ENCODE assay signal across 8 mouse cellular contexts in the genomic region with DNA sequence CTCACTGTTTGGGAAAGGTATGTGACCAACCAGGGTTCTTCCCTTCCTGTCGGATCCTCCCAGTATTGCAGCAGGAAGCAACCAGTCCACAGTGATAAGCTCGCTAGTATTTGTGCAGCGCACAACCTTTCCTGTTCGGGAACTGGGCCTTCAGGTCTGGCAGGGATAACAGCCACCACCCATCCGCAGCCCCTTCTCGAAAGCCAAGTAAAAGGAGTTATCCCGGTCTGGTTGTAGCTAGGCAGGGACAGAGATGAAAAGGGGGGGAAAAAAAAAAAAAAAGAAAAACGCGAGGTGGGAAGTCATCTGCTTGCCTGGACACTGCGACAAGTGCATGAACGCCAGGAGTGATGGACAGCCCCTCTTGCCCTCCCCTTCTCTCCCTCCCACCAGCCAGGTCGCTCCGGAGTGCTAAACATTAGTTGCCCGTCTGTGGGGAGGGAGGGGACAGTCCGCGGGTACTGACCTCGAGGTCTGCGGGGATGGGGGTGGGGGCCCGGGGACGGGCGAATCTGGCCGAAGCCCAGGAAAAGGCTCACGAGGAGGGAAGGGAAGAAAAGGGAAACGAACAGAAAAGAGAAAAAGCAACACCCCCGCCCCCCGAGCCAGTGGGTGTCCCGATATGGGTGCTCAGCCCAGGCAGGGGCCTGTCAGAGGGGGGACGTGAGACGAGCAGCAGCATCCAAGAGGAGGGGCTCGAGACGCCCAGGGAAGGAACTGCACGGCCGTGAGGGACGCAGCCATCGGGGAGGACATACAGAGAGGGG. TPM values are rescaled to one million over a fixed set of nuclear protein-coding genes. Genes with fewer than 3 reads are reported as not detected.
DNase-seq lines count a peak whose midpoint lies in the region; ATAC-seq and TF ChIP-seq lines count a peak whose summit lies in the region.

No protein-coding gene starts in this region.

- H3K27me3 ChIP-seq in forebrain, embryonic 12.5 days = no peaks in the 10 kb centered on the region
- H3K27me3 ChIP-seq in heart, embryonic 16.5 days (ENCODE audit: control insufficient read depth, insufficient read depth, low read length) = no peaks in the 10 kb centered on the region
- H3K27me3 ChIP-seq in liver, embryonic 16.5 days (ENCODE audit: control insufficient read depth, insufficient read depth, low read depth, low read length) = no peaks in the 10 kb centered on the region
- peaks cover 2% of the 10 kb centered on the region; the same call in 1 of the 2 replicates for H3K27me3 ChIP-seq in neural tube, embryonic 14.5 days (ENCODE audit: control insufficient read depth, insufficient read depth, low read length)

- H3K27ac ChIP-seq in ES-E14 (ENCODE audit: insufficient read depth, low read depth, low read length, poor library complexity, severe bottlenecking) = peak overlapping the region; percentile 74; the same call in 1 of the 2 replicates
- peak overlapping the region; percentile 93 for H3K27ac ChIP-seq in forebrain, embryonic 12.5 days
- peak overlapping the region; percentile 97 for H3K27ac ChIP-seq in heart, embryonic 16.5 days (ENCODE audit: low read length)
- H3K27ac ChIP-seq in liver, embryonic 16.5 days (ENCODE audit: low read length) = peak overlapping the region; percentile 94
- H3K27ac ChIP-seq in neural tube, embryonic 14.5 days (ENCODE audit: low read depth, low read length) = peak overlapping the region; percentile 93

- H3K4me2 ChIP-seq in forebrain, embryonic 12.5 days = peak overlapping the region; percentile 63
- H3K4me2 ChIP-seq in heart, embryonic 16.5 days (ENCODE audit: low read depth, low read length) = peak overlapping the region; percentile 78
- H3K4me2 ChIP-seq in liver, embryonic 16.5 days (ENCODE audit: low read depth, low read length) = peak overlapping the region; percentile 88
- peak overlapping the region; percentile 78 for H3K4me2 ChIP-seq in neural tube, embryonic 14.5 days (ENCODE audit: low read depth, low read length)

- in situ Hi-C loops in ES-E14 (cut with MboI; ENCODE audit: low sequenced_read_pairs in 2 of 2, unreplicated experiment in 2 of 2) = no loop called here

- peak overlapping the region; percentile 87 for H3K9ac ChIP-seq in ES-E14 (ENCODE audit: insufficient read depth, low read depth, low read length, poor library complexity, severe bottlenecking)
- peak overlapping the region; percentile 90 for H3K9ac ChIP-seq in forebrain, embryonic 12.5 days
- peak overlapping the region; percentile 98 for H3K9ac ChIP-seq in heart, embryonic 16.5 days (ENCODE audit: low read length)
- peak overlapping the region; percentile 92 for H3K9ac ChIP-seq in liver, embryonic 16.5 days (ENCODE audit: low read depth, low read length)
- peak overlapping the region; percentile 95 for H3K9ac ChIP-seq in neural tube, embryonic 14.5 days (replicated peaks; ENCODE audit: low read depth, low read length)

- H3K4me3 ChIP-seq in ES-E14 (ENCODE audit: insufficient read depth in 1 of 2, low read depth in 1 of 2, low read length in 2 of 2, poor library complexity in 1 of 2, severe bottlenecking in 1 of 2) = peak overlapping the region; percentile 78 to 99
- peak overlapping the region; percentile 98 for H3K4me3 ChIP-seq in forebrain, embryonic 12.5 days (replicated peaks)
- peak overlapping the region; percentile 96 for H3K4me3 ChIP-seq in heart, embryonic 16.5 days (ENCODE audit: low read length)
- H3K4me3 ChIP-seq in liver, embryonic 16.5 days (ENCODE audit: low read depth, low read length) = peak overlapping the region; percentile 96
- peak overlapping the region; percentile 96 for H3K4me3 ChIP-seq in neural tube, embryonic 14.5 days (ENCODE audit: low read depth, low read length)

- peaks cover 3% of the 10 kb centered on the region in 2 experiments; a peak in 1 of 4 replicates for H3K4me1 ChIP-seq in ES-E14 (ENCODE audit: control insufficient read depth in 2 of 2, insufficient read depth in 2 of 2, low read length in 2 of 2, poor library complexity in 1 of 2)
- peaks cover 8% of the 10 kb centered on the region for H3K4me1 ChIP-seq in forebrain, embryonic 12.5 days
- peaks cover 6% of the 10 kb centered on the region for H3K4me1 ChIP-seq in heart, embryonic 16.5 days (ENCODE audit: control insufficient read depth, insufficient read depth, low read length)
- peaks cover 8% of the 10 kb centered on the region for H3K4me1 ChIP-seq in liver, embryonic 16.5 days (ENCODE audit: control insufficient read depth, low read depth, low read length)
- H3K4me1 ChIP-seq in neural tube, embryonic 14.5 days (ENCODE audit: control insufficient read depth, insufficient read depth, low read length) = peaks cover 6% of the 10 kb centered on the region

- H3K36me3 ChIP-seq in ES-E14 (ENCODE audit: control insufficient read depth, insufficient read depth, low read length, poor library complexity, severe bottlenecking) = no peaks in the 10 kb centered on the region
- H3K36me3 ChIP-seq in forebrain, embryonic 12.5 days (replicated peaks) = no peaks in the 10 kb centered on the region
- H3K36me3 ChIP-seq in heart, embryonic 16.5 days (ENCODE audit: control insufficient read depth, insufficient read depth) = no peaks in the 10 kb centered on the region
- no peaks in the 10 kb centered on the region for H3K36me3 ChIP-seq in liver, embryonic 16.5 days (ENCODE audit: control insufficient read depth, insufficient read depth)
- H3K36me3 ChIP-seq in neural tube, embryonic 14.5 days (ENCODE audit: control insufficient read depth, insufficient read depth, low read length) = no peaks in the 10 kb centered on the region

- H3K9me3 ChIP-seq in ES-E14 (ENCODE audit: control insufficient read depth, insufficient read depth, low read depth, low read length) = no peaks in the 10 kb centered on the region
- no peaks in the 10 kb centered on the region for H3K9me3 ChIP-seq in forebrain, embryonic 12.5 days
- H3K9me3 ChIP-seq in heart, embryonic 16.5 days (replicated peaks; ENCODE audit: control insufficient read depth, low read length) = no peaks in the 10 kb centered on the region
- H3K9me3 ChIP-seq in liver, embryonic 16.5 days (replicated peaks; ENCODE audit: control insufficient read depth, low read length) = no peaks in the 10 kb centered on the region
- H3K9me3 ChIP-seq in neural tube, embryonic 14.5 days (ENCODE audit: control insufficient read depth, low read length) = no peaks in the 10 kb centered on the region

- ATAC-seq in cerebellum, adult (ENCODE audit: insufficient number of reproducible peaks, low FRiP score, low TSS enrichment) = peak; percentile 60; the same call in 1 of the 2 replicates
- peak; percentile 85 for ATAC-seq in forebrain, embryonic 12.5 days (ENCODE audit: low FRiP score)
- peak; percentile 63 for ATAC-seq in heart, embryonic 16.5 days (replicated peaks; ENCODE audit: extremely low read depth, insufficient read depth, low FRiP score)
- peak; percentile 60 for ATAC-seq in liver, embryonic 16.5 days (ENCODE audit: low read depth)
- ATAC-seq in neural tube, embryonic 14.5 days (ENCODE audit: low read depth) = peak; percentile 79

- DNase-seq in ES-E14 (ENCODE audit: low read depth, low spot score) = peak; percentile 66
- peak; percentile 69 to 86 for DNase-seq in kidney, postnatal 25 days
- DNase-seq in testis, postnatal 10 days (ENCODE audit: low spot score) = peak; percentile 73

- WGBS in forebrain, embryonic 12.5 days = 0% methylated on average over 33 of the region's 35 CpGs
- 1% methylated on average over 32 of the region's 35 CpGs for WGBS in heart, embryonic 16.5 days
- 1% methylated on average over 33 of the region's 35 CpGs for WGBS in liver, embryonic 16.5 days (ENCODE audit: insufficient replicate concordance)
- WGBS in neural tube, embryonic 14.5 days = under 1% methylated on average over 33 of the region's 35 CpGs

TF ChIP-seq in ES-E14, 5 proteins besides CTCF, POLR2A, EP300 and RAD21:
- TF ChIP-seq ZC3H11A (IDR thresholded peaks at IDR 0.05; ENCODE audit: borderline replicate concordance, low read depth, low read length) (no peak), MAFK (IDR thresholded peaks at IDR 0.05; ENCODE audit: insufficient read depth, low read depth, low read length) (no peak), CHD2 (IDR thresholded peaks at IDR 0.05; ENCODE audit: low read depth, low read length) (no peak), ZNF384 (IDR thresholded peaks at IDR 0.05; ENCODE audit: low read depth, low read length) (peak; percentile 61), HCFC1 (IDR thresholded peaks at IDR 0.05; ENCODE audit: borderline replicate concordance, insufficient read depth, low read length) (no peak)

RNA-seq across cellular contexts. Expression of a gene that starts 0.7 kb away (rescaled TPM):
- total RNA-seq in ES-E14 (2012; rRNA removed) = 55.1 and 77.0 TPM in 2 replicates
- 259 and 279 TPM in 2 replicates for polyA plus RNA-seq in forebrain, embryonic 12.5 days (2016; fragmentation: Nextera tagmentation; extraction: Ambion mirVana)
- 287 and 335 TPM in 2 replicates for polyA plus RNA-seq in heart, embryonic 16.5 days (2015; fragmentation: Nextera tagmentation; extraction: Ambion mirVana)
- 198 and 207 TPM in 2 replicates for polyA plus RNA-seq in liver, embryonic 16.5 days (2015; fragmentation: Nextera tagmentation; extraction: Ambion mirVana)
- polyA plus RNA-seq in neural tube, embryonic 14.5 days (2014; fragmentation: Nextera tagmentation; extraction: Ambion mirVana) = 441 and 457 TPM in 2 replicates

Comparison
In these comparisons a context has a peak if more than half of its experiments do, and no peak if none do; other contexts are left out.
1. Peak in every context shown above with its lines: DNase-seq, ATAC-seq, H3K4me3 ChIP-seq and H3K27ac ChIP-seq.